Mouse (Mus musculus): ENCODE measurements around the gene Ppan.

The Ppan gene

GRCm38 (mm10) chr9:20879097-20879792, 8.7 kb upstream of the Ppan start, which contains the start of gene Angptl6:
Gene Angptl6, minus strand, starts transcription at chr9:20879727.
- no peak for DNase-seq (ENCODE audit: low spot score)

- DNase-seq (ENCODE audit: low spot score): no peak
Measured at GRCm38 (mm10) chr9:20886563-20886962, 1.4 kb upstream of the Ppan start.

GRCm38 (mm10) chr9:20887191-20887590, 784 bp upstream of the Ppan start:
- DNase-seq (ENCODE audit: low spot score): no peak

DNA sequence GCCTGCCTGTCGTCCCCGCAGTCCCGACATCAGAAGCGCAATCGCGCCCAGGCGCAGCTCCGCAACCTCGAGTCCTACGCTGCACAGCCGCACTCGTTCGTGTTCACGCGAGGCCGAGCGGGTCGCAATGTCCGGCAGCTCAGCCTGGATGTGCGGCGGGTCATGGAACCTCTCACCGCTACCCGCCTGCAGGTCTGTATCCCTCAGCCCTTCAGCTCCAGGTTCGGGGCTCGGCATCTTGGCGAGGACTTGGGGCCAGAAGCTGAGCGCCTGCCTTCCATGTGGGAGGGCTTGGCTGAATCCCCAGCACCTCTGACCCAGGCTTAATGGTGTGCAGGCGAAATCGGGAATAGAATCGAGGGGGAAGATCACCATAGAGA, 401 bp downstream of the Ppan start:
- no peak for DNase-seq (ENCODE audit: low spot score)

- DNase-seq (ENCODE audit: low spot score): no peak
Measured at GRCm38 (mm10) chr9:20889185-20890141, 1.5 kb downstream of the Ppan start.

DNA sequence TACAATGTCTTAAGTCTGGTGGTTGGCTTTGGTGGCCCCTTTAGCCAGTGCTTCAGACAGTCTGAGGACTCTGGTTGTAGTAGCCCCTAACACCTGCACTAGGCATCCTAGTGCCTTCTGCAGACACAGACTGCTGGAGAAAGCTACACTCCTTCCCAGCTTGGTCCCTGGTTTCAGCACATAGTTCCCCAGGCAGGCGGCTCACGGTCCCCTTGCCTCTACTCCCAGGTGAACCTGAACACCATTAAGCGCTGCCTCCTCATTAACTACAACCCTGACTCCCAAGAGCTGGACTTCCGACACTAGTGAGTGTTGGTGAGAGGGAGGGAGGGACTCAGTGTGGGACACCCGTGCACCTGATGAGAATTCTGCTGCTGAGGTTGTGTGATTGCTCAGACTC, 2.4 kb downstream of the Ppan start:
- no peak for DNase-seq (ENCODE audit: low spot score)

GRCm38 (mm10) chr9:20891339-20892103, 3.5 kb downstream of the Ppan start:
- DNase-seq (ENCODE audit: low spot score): no peak

- no peak for DNase-seq (ENCODE audit: low spot score)
Measured at GRCm38 (mm10) chr9:20892104-20892653, 4.2 kb downstream of the Ppan start.

GRCm38 (mm10) chr9:20893069-20893468, 5.1 kb downstream of the Ppan start:
- DNase-seq (ENCODE audit: low spot score): no peak

- DNase-seq (ENCODE audit: low spot score): no peak
Measured at GRCm38 (mm10) chr9:20893590-20894343, 5.8 kb downstream of the Ppan start.

GRCm38 (mm10) chr9:20894629-20895028, 6.7 kb downstream of the Ppan start:
- DNase-seq (ENCODE audit: low spot score): no peak

- DNase-seq (ENCODE audit: low spot score): no peak
Measured at GRCm38 (mm10) chr9:20895382-20895781, 7.4 kb downstream of the Ppan start.

DNA sequence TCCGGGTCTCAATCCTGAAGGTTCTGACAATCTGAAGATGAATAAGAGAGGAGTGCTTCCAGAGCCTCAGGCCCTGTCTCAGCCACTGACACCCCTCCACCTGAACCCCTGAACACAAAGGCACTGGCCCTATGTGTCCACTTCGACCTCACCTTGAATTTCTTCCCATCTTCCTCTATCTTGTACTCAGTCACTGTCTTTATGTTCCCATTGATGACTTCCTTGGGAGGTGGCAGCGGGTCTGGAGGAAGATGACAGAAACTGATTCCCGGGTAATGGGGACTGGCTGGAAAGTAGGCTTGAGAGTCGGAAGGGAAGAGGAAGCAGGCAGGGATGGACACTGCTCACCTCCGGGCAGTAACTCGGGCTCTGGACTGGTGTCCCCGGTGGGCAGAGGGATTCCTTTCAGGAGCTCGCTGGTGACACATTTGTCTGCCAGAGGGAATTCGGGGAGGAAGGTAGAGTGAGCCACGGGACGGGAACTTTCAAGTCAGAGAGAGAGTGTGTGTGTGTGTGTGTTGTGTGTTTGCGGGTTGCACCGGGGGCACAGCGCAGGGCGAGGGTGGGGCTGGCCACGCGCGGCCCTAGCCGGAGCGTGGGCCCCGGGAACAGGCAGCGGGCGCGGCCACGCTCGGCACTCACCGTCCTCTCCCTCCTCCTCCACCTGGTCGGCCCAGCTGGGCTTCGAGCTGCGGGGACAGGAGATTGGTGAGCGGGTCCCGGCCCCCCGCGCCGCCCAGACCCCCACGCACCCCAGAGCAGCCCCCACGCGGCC, 9.9 kb downstream of the Ppan start:
- DNase-seq (ENCODE audit: low spot score): peak; percentile 10

GRCm38 (mm10) chr9:20898511-20899073, 10.6 kb downstream of the Ppan start, which contains the start of gene Eif3g:
Gene Eif3g, minus strand, starts transcription at chr9:20898623.
- DNase-seq (ENCODE audit: low spot score): peak; percentile 87

GRCm38 (mm10) chr9:20901466-20902173, 13.6 kb downstream of the Ppan start:
- peak; percentile 74 for DNase-seq (ENCODE audit: low spot score)

DNA sequence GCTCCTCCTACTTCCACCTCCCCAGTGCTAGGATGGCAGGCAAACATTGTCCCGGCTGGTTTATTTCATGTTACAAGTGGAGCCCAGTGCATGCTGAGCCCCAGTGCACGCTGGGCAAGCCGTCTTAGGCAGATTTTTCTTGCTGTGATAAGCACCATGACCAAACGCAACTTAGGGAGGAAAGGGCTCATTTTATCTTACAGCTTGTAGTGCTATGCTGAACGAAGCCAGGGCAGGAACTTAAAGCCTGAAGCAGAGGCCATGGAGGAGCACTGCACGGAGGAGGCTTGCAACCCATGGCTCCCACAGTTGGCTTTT, 14.2 kb downstream of the Ppan start:
- DNase-seq (ENCODE audit: low spot score): no peak

- DNase-seq (ENCODE audit: low spot score): no peak
Measured at GRCm38 (mm10) chr9:20909948-20910347, 22.0 kb downstream of the Ppan start.

DNA sequence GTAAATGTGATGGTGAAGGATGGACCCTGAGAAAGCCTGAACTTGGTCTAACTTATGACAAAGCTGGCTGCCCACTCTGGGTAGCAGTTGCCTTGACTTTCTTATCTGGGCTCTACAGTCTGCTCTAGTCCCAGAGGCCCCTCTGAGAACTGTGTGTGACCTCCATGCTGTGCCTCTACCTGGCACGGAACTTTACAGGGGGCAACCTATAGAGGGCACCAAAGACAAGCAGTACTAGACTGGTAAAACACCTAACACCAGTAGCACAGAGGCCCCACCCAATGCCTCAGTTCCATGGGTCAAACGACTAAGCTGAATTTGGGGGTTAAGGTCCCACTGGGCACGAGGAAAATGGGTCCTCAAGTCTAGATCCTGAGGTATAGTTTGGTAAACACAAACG, 28.2 kb downstream of the Ppan start:
- DNase-seq (ENCODE audit: low spot score): peak; percentile 55

DNA sequence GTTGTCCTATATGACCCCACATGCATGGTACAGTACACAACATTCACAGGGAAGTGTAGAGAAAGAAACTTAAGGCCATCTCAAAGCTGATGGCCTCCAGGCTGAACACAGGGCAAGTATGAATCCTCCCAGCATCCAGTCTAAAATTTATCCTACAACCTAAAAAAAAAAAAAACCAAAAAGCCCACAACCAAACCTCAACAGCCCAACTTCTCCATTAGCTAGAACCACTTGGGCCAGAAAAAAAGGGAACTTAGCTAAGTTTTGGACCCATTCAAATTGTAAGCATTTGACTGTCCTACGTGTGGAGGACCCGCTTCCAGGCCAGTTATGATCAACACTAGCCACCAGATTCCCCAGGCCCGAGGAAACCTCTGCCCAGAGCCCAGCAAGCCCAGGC, 35.3 kb downstream of the Ppan start:
- no peak for DNase-seq (ENCODE audit: low spot score)

Data from T-cell, adult 2 months (primary cell).